Mouse (Mus musculus) stomach, postnatal 0 days (tissue): Measurements from ENCODE around the gene Wdr6.

Experiments used
- CTCF ChIP-seq: IDR thresholded peaks from 2 replicates; pipeline ENCODE4 v1.5.1; 2016; ENCODE audit warnings: antibody characterized with exemption, low read depth, mild to moderate bottlenecking, moderate library complexity
- EP300 ChIP-seq: optimal IDR thresholded peaks from 2 replicates; pipeline ENCODE3; 2016; ENCODE audit warnings: antibody characterized with exemption

DNA sequence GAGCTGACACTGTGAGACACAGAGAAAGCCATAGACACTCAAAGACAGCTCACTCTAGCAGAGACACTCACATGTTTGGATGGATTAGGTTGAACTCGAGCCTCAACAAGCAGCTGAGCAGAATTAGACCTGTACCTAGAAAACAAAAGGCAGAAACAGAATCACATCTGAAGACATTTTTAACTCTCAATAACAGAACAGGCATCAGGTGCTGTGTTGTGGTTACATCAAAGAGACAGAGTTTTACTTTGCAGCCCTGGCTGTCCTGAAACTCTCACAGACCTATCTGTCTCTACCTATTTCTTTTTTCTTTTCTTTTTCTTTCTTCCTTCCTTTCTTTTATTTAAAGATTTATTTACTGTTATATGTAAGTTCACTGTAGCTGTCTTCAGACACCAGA, 38.8 kb upstream of the Wdr6 start:
- TF ChIP-seq CTCF (no peak), EP300 (no peak)
